Mouse (Mus musculus): ENCODE measurements at regions not wholly inside any gene's neighbourhood (a gene's known extent, or its start where the extent isn't known, plus 50 kb on each side); places are given as distances from the start of the nearest gene placed in this dataset.

- peaks cover 2% of the 10 kb centered on the region; the same call in 1 of the 2 replicates for H3K4me1 ChIP-seq (ENCODE audit: control insufficient read depth, insufficient read depth, low read length)
- 88% methylated on average over 6 of the region's 6 CpGs for WGBS
- no peak overlapping the region for H3K27ac ChIP-seq (ENCODE audit: insufficient read depth, low read depth, low read length)
- no peak overlapping the region for H3K4me3 ChIP-seq (ENCODE audit: insufficient read depth, low read depth, low read length)
- TF ChIP-seq POLR2A (IDR thresholded peaks at IDR 0.05; ENCODE audit: insufficient read depth, low read depth, low read length) = no peak
- no peak for TF ChIP-seq CTCF (IDR thresholded peaks at IDR 0.05; ENCODE audit: insufficient read depth, low read depth, low read length)
Measured at GRCm38 (mm10) chr4:66483496-66483895, 79.1 kb upstream of the Astn2 start.

- Histone ChIP-seq H3K27ac (ENCODE audit: insufficient read depth, low read depth, low read length) (no peak overlapping the region), H3K4me3 (ENCODE audit: insufficient read depth, low read depth, low read length) (no peak overlapping the region), H3K4me1 (ENCODE audit: control insufficient read depth, insufficient read depth, low read length) (peaks cover 2% of the 10 kb centered on the region; the same call in 1 of the 2 replicates)
- TF ChIP-seq CTCF (IDR thresholded peaks at IDR 0.05; ENCODE audit: insufficient read depth, low read depth, low read length) (no peak), POLR2A (IDR thresholded peaks at IDR 0.05; ENCODE audit: insufficient read depth, low read depth, low read length) (no peak)
- WGBS = 29% methylated on average over 2 of the region's 2 CpGs
Measured at GRCm38 (mm10) chr4:66482495-66483291, 78.3 kb upstream of the Astn2 start.

- TF ChIP-seq POLR2A (IDR thresholded peaks at IDR 0.05; ENCODE audit: insufficient read depth, low read depth, low read length) (no peak), CTCF (IDR thresholded peaks at IDR 0.05; ENCODE audit: insufficient read depth, low read depth, low read length) (no peak)
- H3K4me1 ChIP-seq (ENCODE audit: control insufficient read depth, insufficient read depth, low read length) = peaks cover 2% of the 10 kb centered on the region; the same call in 1 of the 2 replicates
- no peak overlapping the region for H3K4me3 ChIP-seq (ENCODE audit: insufficient read depth, low read depth, low read length)
- 93% methylated on average over 8 of the region's 8 CpGs for WGBS
- H3K27ac ChIP-seq (ENCODE audit: insufficient read depth, low read depth, low read length) = no peak overlapping the region
Measured at GRCm38 (mm10) chr4:66478601-66479217, 74.3 kb upstream of the Astn2 start.

Measured in olfactory bulb, adult 2 months (tissue).